Mouse (Mus musculus) CH12.LX (cell line): Measurements from ENCODE around the gene Msi1. TPM values are rescaled to one million over a fixed set of nuclear protein-coding genes. Genes with fewer than 3 reads are reported as not detected.
"Not testable (repeated sequence)": the region's sequence is repeated elsewhere in the genome, so short reads cannot be mapped to it uniquely, and the experiment has no call there.

Experiments
- DNase-seq: peaks from one replicate; pipeline ENCODE4 v3.0.0-alpha.2; 2013; ENCODE audit errors: extremely low read depth
- H3K27ac ChIP-seq: 2 replicates; pipeline ENCODE4 v1.5.1; 2012; ENCODE audit warnings: low read depth, mild to moderate bottlenecking, control low read depth, moderate library complexity; ENCODE audit not compliant: insufficient read depth
- H3K27me3 ChIP-seq: replicated peaks from 2 replicates; pipeline ENCODE3; 2012; ENCODE audit warnings: inconsistent platforms
- H3K36me3 ChIP-seq, 2 experiments: replicated peaks in 1 of 2; 2 replicates each; pipeline versions ENCODE3 to v1.6.1; 2012; ENCODE audit warnings: inconsistent platforms in 1 of 2, low read length in 1 of 2, mild to moderate bottlenecking in 1 of 2, mixed read lengths in 1 of 2, moderate library complexity in 1 of 2; ENCODE audit not compliant: control insufficient read depth in 1 of 2, insufficient read depth in 1 of 2
- H3K4me1 ChIP-seq, 2 experiments: 2 replicates each; pipeline ENCODE4 v1.6.1; 2012; ENCODE audit warnings: inconsistent platforms in 1 of 2, moderate library complexity in 1 of 2; ENCODE audit not compliant: insufficient read depth in 2 of 2, control insufficient read depth in 1 of 2
- H3K4me2 ChIP-seq: 2 replicates; pipeline ENCODE4 v1.6.1; 2012; ENCODE audit warnings: low read depth, mild to moderate bottlenecking, control low read depth; ENCODE audit not compliant: poor library complexity, insufficient read depth, severe bottlenecking
- H3K4me3 ChIP-seq, 3 experiments: fragments of 150-350 bp in 1 of 3; sonication (generic) in 1 of 3; replicated peaks in 1 of 3; 2 replicates each; pipeline versions ENCODE3 to v1.5.1; 2011 to 2012; ENCODE audit warnings: low read depth in 2 of 3, low read length in 2 of 3, mild to moderate bottlenecking in 2 of 3, moderate library complexity in 2 of 3, control low read depth in 1 of 3, improper control_type of control experiment in 1 of 3, inconsistent platforms in 1 of 3, mixed read lengths in 1 of 3; ENCODE audit not compliant: poor library complexity in 1 of 3
- H3K79me2 ChIP-seq: replicated peaks from 2 replicates; pipeline ENCODE4 v1.6.1; 2012; ENCODE audit warnings: mild to moderate bottlenecking, moderate library complexity; ENCODE audit not compliant: control insufficient read depth, poor library complexity, insufficient read depth, severe bottlenecking; ENCODE audit errors: extremely low read depth
- H3K9ac ChIP-seq: 2 replicates; pipeline ENCODE4 v1.6.1; 2012; ENCODE audit warnings: low read depth, mild to moderate bottlenecking, control low read depth, moderate library complexity; ENCODE audit not compliant: insufficient read depth
- H3K9me3 ChIP-seq: replicated peaks from 2 replicates; pipeline ENCODE3; 2012; ENCODE audit warnings: low read length, inconsistent platforms, mixed read lengths
- CHD2 ChIP-seq: IDR thresholded peaks from 2 replicates; pipeline ENCODE4 v1.6.1; 2011; ENCODE audit warnings: low read length, improper control_type of control experiment
- CTCF ChIP-seq, 2 experiments: IDR thresholded peaks in 1 of 2; conservative IDR thresholded peaks in 1 of 2; 2 replicates each; pipeline ENCODE4 v1.5.1; 2011 to 2012; ENCODE audit warnings: low read depth in 2 of 2, low read length in 2 of 2, improper control_type of control experiment in 1 of 2, inconsistent platforms in 1 of 2, mild to moderate bottlenecking in 1 of 2, moderate library complexity in 1 of 2
- GABPA ChIP-seq: IDR thresholded peaks from 2 replicates; pipeline ENCODE4 v1.6.1; 2012; ENCODE audit warnings: low read depth, low read length, improper control_type of control experiment, inconsistent platforms; ENCODE audit not compliant: insufficient replicate concordance
- JUND ChIP-seq: conservative IDR thresholded peaks from 2 replicates; pipeline ENCODE4 v1.6.1; 2011; ENCODE audit warnings: low read depth, low read length, improper control_type of control experiment
- MAX ChIP-seq: IDR thresholded peaks from 2 replicates; pipeline ENCODE4 v1.6.1; 2011; ENCODE audit warnings: low read length, improper control_type of control experiment
- MYC ChIP-seq: IDR thresholded peaks from 2 replicates; pipeline ENCODE4 v1.6.1; 2011; ENCODE audit warnings: low read depth, mild to moderate bottlenecking, improper control_type of control experiment, low read length
- POLR2A ChIP-seq: IDR thresholded peaks from 2 replicates; pipeline ENCODE4 v1.6.1; 2011; ENCODE audit warnings: low read depth, mild to moderate bottlenecking, improper control_type of control experiment, low read length
- POLR2AphosphoS2 ChIP-seq: IDR thresholded peaks from 2 replicates; pipeline ENCODE4 v1.6.1; 2011; ENCODE audit warnings: low read depth, low read length, improper control_type of control experiment
- RAD21 ChIP-seq: IDR thresholded peaks from 2 replicates; pipeline ENCODE4 v1.6.1; 2011; ENCODE audit warnings: low read depth, mild to moderate bottlenecking, low read length, improper control_type of control experiment, moderate library complexity
- SMC3 ChIP-seq: IDR thresholded peaks from 2 replicates; pipeline ENCODE4 v1.6.1; 2011; ENCODE audit warnings: low read depth, low read length, improper control_type of control experiment
- TBP ChIP-seq: conservative IDR thresholded peaks from 2 replicates; pipeline ENCODE4 v1.6.1; 2011; ENCODE audit warnings: low read depth, low read length, improper control_type of control experiment
- TCF12 ChIP-seq: IDR thresholded peaks from 2 replicates; pipeline ENCODE4 v1.6.1; 2014; ENCODE audit warnings: low read depth, mild to moderate bottlenecking, inconsistent platforms, low read length, improper control_type of control experiment
- ZC3H11A ChIP-seq: IDR thresholded peaks from 2 replicates; pipeline ENCODE4 v1.6.1; 2012; ENCODE audit warnings: low read depth, mild to moderate bottlenecking, inconsistent platforms, low read length, improper control_type of control experiment
- dilution Hi-C: fragments of 300-500 bp; cut with MboI; formaldehyde crosslinking; loops from 2 replicates; pipeline ENCODE4 v1.14.3; 2020; ENCODE audit warnings: low sequenced_read_pairs; ENCODE audit not compliant: extremely low pct_unique_long_range_greater_than_20kb, extremely low pct_ligation_motif_present
- in situ Hi-C: fragments of 300-500 bp; cut with MboI; formaldehyde crosslinking; loops from 3 replicates; pipeline ENCODE4 v1.14.3; 2019; ENCODE audit warnings: low sequenced_read_pairs, low pct_ligation_motif_present, low pct_unique_long_range_greater_than_20kb, mixed read lengths
- polyA plus RNA-seq: library from polyadenylated mRNA; unstranded; fragments of >175 nt; gene quantifications from 2 replicates; pipeline ENCODE4 v1.2.1, GENCODE M21; 2012; ENCODE audit warnings: low read depth; ENCODE audit not compliant: insufficient read length
- total RNA-seq, 2 experiments: library from RNA; depleted of rRNA; stranded (reverse); fragments of 300-350 nt in 1 of 2; fragments of >200 nt in 1 of 2; gene quantifications; 2 replicates each; pipeline ENCODE4 v1.2.3; 2012 to 2014

The Msi1 gene
- total and polyA plus RNA-seq, 3 experiments: 0.82 to 5.3 (median 4.1) TPM

GRCm38 (mm10) chr5:115438667-115439066, 9.3 kb downstream of the Msi1 start:
- no peak for TF ChIP-seq GABPA
- TF ChIP-seq POLR2AphosphoS2: no peak
- no peak for TF ChIP-seq TBP
- no peak for TF ChIP-seq TCF12
- DNase-seq: no peak
- Histone ChIP-seq H3K4me2 (no peak overlapping the region), H3K9ac (no peak overlapping the region), H3K9me3 (no peaks in the 10 kb centered on the region), H3K27ac (no peak overlapping the region), H3K4me1 (peaks cover 7 to 43% of the 10 kb centered on the region in 2 experiments), H3K27me3 (no peaks in the 10 kb centered on the region), H3K4me3 (no peak overlapping the region), H3K36me3 (peaks cover 0 to 19% of the 10 kb centered on the region in 2 experiments), H3K79me2 (no peaks in the 10 kb centered on the region)
- in situ Hi-C loops (no loop called here), dilution Hi-C loops (no loop called here)

GRCm38 (mm10) chr5:115441205-115441849, 11.9 kb downstream of the Msi1 start:
- DNase-seq: peak; percentile 81
- no peak overlapping the region for H3K27ac ChIP-seq
- peaks cover 0 to 42% of the 10 kb centered on the region in 2 experiments for H3K36me3 ChIP-seq
- H3K4me2 ChIP-seq: no peak overlapping the region; the same call in 1 of the 2 replicates
- no peak overlapping the region for H3K9ac ChIP-seq
- peaks cover 0 to 16% of the 10 kb centered on the region in 2 experiments; a peak in 2 of 4 replicates for H3K4me1 ChIP-seq
- H3K79me2 ChIP-seq: no peaks in the 10 kb centered on the region
- H3K27me3 ChIP-seq: no peaks in the 10 kb centered on the region
- dilution Hi-C loops (no loop called here), in situ Hi-C loops (loop anchor here (5.0 kb wide), 1 partner anchor 94 kb away; the partner anchor contains the start of gene Cox6a1)
- TF ChIP-seq CHD2 (no peak), SMC3 (peak; percentile 81), ZC3H11A (0 out of 2 replicates have a peak, but pooled peaks have one; percentile 19), RAD21 (peak; percentile 85), CTCF (conservative IDR thresholded peaks at IDR 0.05 in 1 of 2, IDR thresholded peaks at IDR 0.05 in 1 of 2; ENCODE audit: low read depth in 2 of 2, low read length in 2 of 2) (peak; percentile 91 to 92), POLR2A (no peak)
- H3K4me3 ChIP-seq: no peak overlapping the region
- H3K9me3 ChIP-seq: no peaks in the 10 kb centered on the region

GRCm38 (mm10) chr5:115442663-115443062, 13.3 kb downstream of the Msi1 start:
- in situ Hi-C loops: loop anchor here (5.0 kb wide), 1 partner anchor 95 kb away; the partner anchor contains the start of gene Cox6a1
- H3K4me1 ChIP-seq, DNase-seq, H3K9me3 ChIP-seq, H3K4me3 ChIP-seq, dilution Hi-C loops, H3K27ac ChIP-seq: not testable (repeated sequence)
- TF ChIP-seq MAX (peak; percentile 35; the same call in 1 of the 2 replicates), RAD21 (peak; percentile 47), SMC3 (peak; percentile 35), MYC (0 out of 2 replicates have a peak, but pooled peaks have one; percentile 32), CTCF (conservative IDR thresholded peaks at IDR 0.05 in 1 of 2, IDR thresholded peaks at IDR 0.05 in 1 of 2; ENCODE audit: low read depth in 2 of 2, low read length in 2 of 2) (peak; percentile 62 to 64), JUND (peak; percentile 37; the same call in 1 of the 2 replicates)
- TF ChIP-seq, all 38 proteins: peak for 6; not testable (repeated sequence) for 32
- not testable (repeated sequence) for H3K4me2 ChIP-seq, H3K27me3 ChIP-seq, H3K9ac ChIP-seq, H3K79me2 ChIP-seq
- H3K36me3 ChIP-seq: peaks cover 0 to 53% of the 10 kb centered on the region in 2 experiments
